Mouse (Mus musculus): ENCODE data around the gene Chac1. TPM values are rescaled to one million over a fixed set of nuclear protein-coding genes. Genes with fewer than 3 reads are reported as not detected.

The Chac1 gene
- total and polyA plus RNA-seq, 3 experiments = 3.6 to 6.4 TPM; not detected in 1

DNA sequence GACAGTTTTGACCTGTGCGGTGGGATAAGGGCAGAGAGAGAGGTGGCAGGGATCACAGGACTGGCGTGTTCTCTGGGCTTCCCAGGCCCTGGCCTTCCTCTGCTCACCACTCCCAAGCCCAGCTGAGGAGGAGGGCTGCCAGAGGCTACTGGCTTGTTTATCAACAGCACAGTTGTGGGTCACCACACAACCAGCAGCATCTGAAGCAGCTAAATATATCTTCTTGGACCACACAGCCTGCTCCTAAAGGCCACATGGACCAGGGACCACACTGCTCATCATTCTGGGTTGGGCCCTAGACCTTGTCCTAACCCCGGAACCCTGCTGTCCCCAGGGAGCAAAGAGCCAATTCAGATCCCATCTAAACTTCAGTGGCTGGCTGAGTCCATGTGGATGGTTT is 13.9 kb downstream of the Chac1 start:
- no peak for DNase-seq (ENCODE audit: low read depth, low spot score)
- H3K27me3 ChIP-seq (ENCODE audit: control insufficient read depth in 1 of 2, insufficient read depth in 2 of 2, low read length in 2 of 2) = no peaks in the 10 kb centered on the region
- no peak overlapping the region for H3K4me3 ChIP-seq (ENCODE audit: control insufficient read depth in 1 of 2, insufficient read depth in 1 of 2, low read depth in 2 of 2, low read length in 2 of 2)
- no peaks in the 10 kb centered on the region for H3K79me2 ChIP-seq (ENCODE audit: control insufficient read depth, insufficient read depth, low read length, poor library complexity)
- H3K9ac ChIP-seq (ENCODE audit: control insufficient read depth, low read depth, low read length, poor library complexity, severe bottlenecking) = no peak overlapping the region
- peaks cover 3 to 9% of the 10 kb centered on the region in 2 experiments; a peak in 3 of 4 replicates for H3K4me1 ChIP-seq (ENCODE audit: control insufficient read depth in 1 of 2, insufficient read depth in 2 of 2, low read length in 2 of 2)
- TF ChIP-seq JUND (IDR thresholded peaks at IDR 0.05; ENCODE audit: low read depth, low read length) (no peak), GABPA (IDR thresholded peaks at IDR 0.05; ENCODE audit: low read depth, low read length) (no peak), CHD2 (IDR thresholded peaks at IDR 0.05; ENCODE audit: low read length) (no peak), TCF12 (IDR thresholded peaks at IDR 0.05; ENCODE audit: low read depth, low read length) (no peak), UBTF (IDR thresholded peaks at IDR 0.05; ENCODE audit: borderline replicate concordance, insufficient read depth, low read depth, low read length) (no peak), HCFC1 (IDR thresholded peaks at IDR 0.05; ENCODE audit: low read depth, low read length) (no peak), MAX (IDR thresholded peaks at IDR 0.05; ENCODE audit: low read length) (no peak), EP300 (IDR thresholded peaks at IDR 0.05; ENCODE audit: low read depth in 1 of 2, low read length in 2 of 2) (no peak), TAL1 (IDR thresholded peaks at IDR 0.05; ENCODE audit: low read length) (no peak), MAFK (IDR thresholded peaks at IDR 0.05; ENCODE audit: borderline replicate concordance, low read depth, low read length) (no peak), E2F4 (IDR thresholded peaks at IDR 0.05; ENCODE audit: borderline replicate concordance, low read depth, low read length) (no peak), MEF2A (IDR thresholded peaks at IDR 0.05; ENCODE audit: extremely low read depth, insufficient replicate concordance, low read depth, low read length, poor library complexity, severe bottlenecking) (no peak), SMC3 (IDR thresholded peaks at IDR 0.05; ENCODE audit: low read depth, low read length) (no peak), ZMIZ1 (IDR thresholded peaks at IDR 0.05; ENCODE audit: low read depth, low read length) (no peak), ZNF384 (IDR thresholded peaks at IDR 0.05; ENCODE audit: low read depth, low read length) (no peak), MYB (IDR thresholded peaks at IDR 0.05; ENCODE audit: low read depth, low read length) (no peak)
- peaks cover 0 to 5% of the 10 kb centered on the region in 2 experiments; a peak in 3 of 4 replicates for H3K36me3 ChIP-seq (ENCODE audit: control insufficient read depth in 1 of 2, insufficient read depth in 2 of 2, low read length in 2 of 2)
- H3K27ac ChIP-seq (ENCODE audit: control insufficient read depth, low read depth, low read length) = no peak overlapping the region
- H3K9me3 ChIP-seq (replicated peaks; ENCODE audit: insufficient read depth, low read length) = no peaks in the 10 kb centered on the region

DNA sequence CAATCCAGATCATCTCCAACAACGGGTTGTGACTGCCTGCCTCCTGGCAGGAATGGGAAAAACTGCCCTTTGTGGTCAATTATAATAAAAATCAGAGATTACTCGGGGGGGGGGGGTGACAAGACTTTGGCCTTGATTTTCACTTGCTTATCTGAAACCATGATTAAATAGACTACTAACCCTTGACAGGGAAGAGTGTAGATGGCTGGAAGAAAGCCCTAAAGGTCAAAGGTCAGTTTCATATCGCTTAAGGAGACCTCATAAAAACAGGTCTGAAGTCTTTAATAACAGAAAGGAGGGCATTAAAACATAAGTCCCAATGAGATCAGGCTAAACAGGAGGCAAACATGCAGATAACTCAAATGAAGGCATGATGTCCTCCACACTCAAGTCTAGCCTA is 16.3 kb downstream of the Chac1 start:
- Histone ChIP-seq H3K36me3 (ENCODE audit: control insufficient read depth in 1 of 2, insufficient read depth in 2 of 2, low read length in 2 of 2) (no peaks in the 10 kb centered on the region; a peak in 1 of 4 replicates), H3K27ac (ENCODE audit: control insufficient read depth, low read depth, low read length) (no peak overlapping the region), H3K27me3 (ENCODE audit: control insufficient read depth in 1 of 2, insufficient read depth in 2 of 2, low read length in 2 of 2) (no peaks in the 10 kb centered on the region), H3K9me3 (replicated peaks; ENCODE audit: insufficient read depth, low read length) (no peaks in the 10 kb centered on the region), H3K79me2 (ENCODE audit: control insufficient read depth, insufficient read depth, low read length, poor library complexity) (no peaks in the 10 kb centered on the region), H3K4me1 (ENCODE audit: control insufficient read depth in 1 of 2, insufficient read depth in 2 of 2, low read length in 2 of 2) (no peaks in the 10 kb centered on the region; a peak in 1 of 4 replicates), H3K9ac (ENCODE audit: control insufficient read depth, low read depth, low read length, poor library complexity, severe bottlenecking) (no peak overlapping the region), H3K4me3 (ENCODE audit: control insufficient read depth in 1 of 2, insufficient read depth in 1 of 2, low read depth in 2 of 2, low read length in 2 of 2) (no peak overlapping the region)
- TF ChIP-seq CHD2 (IDR thresholded peaks at IDR 0.05; ENCODE audit: low read length) (no peak), GATA1 (IDR thresholded peaks at IDR 0.05; ENCODE audit: low read depth, low read length) (no peak), ZC3H11A (IDR thresholded peaks at IDR 0.05; ENCODE audit: low read depth, low read length) (no peak), POLR2AphosphoS5 (IDR thresholded peaks at IDR 0.05; ENCODE audit: borderline replicate concordance, low read depth, low read length) (no peak), TCF12 (IDR thresholded peaks at IDR 0.05; ENCODE audit: low read depth, low read length) (no peak), KAT2A (conservative IDR thresholded peaks at IDR 0.05; ENCODE audit: low read depth, low read length) (no peak), BHLHE40 (IDR thresholded peaks at IDR 0.05; ENCODE audit: borderline replicate concordance, low read depth, low read length) (no peak), NRF1 (IDR thresholded peaks at IDR 0.05; ENCODE audit: insufficient read depth, low read depth, low read length, poor library complexity, severe bottlenecking) (no peak), NELFE (IDR thresholded peaks at IDR 0.05; ENCODE audit: low read depth, low read length) (no peak), MYB (IDR thresholded peaks at IDR 0.05; ENCODE audit: low read depth, low read length) (no peak), GABPA (IDR thresholded peaks at IDR 0.05; ENCODE audit: low read depth, low read length) (no peak), HCFC1 (IDR thresholded peaks at IDR 0.05; ENCODE audit: low read depth, low read length) (no peak), UBTF (IDR thresholded peaks at IDR 0.05; ENCODE audit: borderline replicate concordance, insufficient read depth, low read depth, low read length) (no peak), USF1 (IDR thresholded peaks at IDR 0.05; ENCODE audit: low read depth, low read length) (no peak), MAFK (IDR thresholded peaks at IDR 0.05; ENCODE audit: borderline replicate concordance, low read depth, low read length) (no peak), POLR2AphosphoS2 (IDR thresholded peaks at IDR 0.05; ENCODE audit: low read length) (no peak), TBP (IDR thresholded peaks at IDR 0.05; ENCODE audit: low read depth, low read length) (no peak), SMC3 (IDR thresholded peaks at IDR 0.05; ENCODE audit: low read depth, low read length) (no peak), TAL1 (IDR thresholded peaks at IDR 0.05; ENCODE audit: low read length) (no peak)
- no peak for DNase-seq (ENCODE audit: low read depth, low spot score)
